Mouse (Mus musculus) limb, embryonic 11.5 days (tissue): Measurements from ENCODE around the gene Chpf2. TPM values are rescaled to one million over a fixed set of nuclear protein-coding genes. Genes with fewer than 3 reads are reported as not detected.

ENCODE experiments used
- ATAC-seq: fragments of 200-750 bp; cut with Nextera tagmentation; 2 replicates; pipeline ENCODE4 v1.8.0; 2017; ENCODE audit warnings: low read depth; ENCODE audit not compliant: insufficient number of reproducible peaks, low FRiP score, low TSS enrichment
- DNase-seq: peaks from one replicate; pipeline ENCODE4 v3.0.0-alpha.2; 2015; ENCODE audit warnings: low spot score
- H3K27ac ChIP-seq: fragments of 300-500 bp; sonication (generic); replicated peaks from 2 replicates; pipeline ENCODE4 v1.5.1; 2014; ENCODE audit warnings: low read depth, mild to moderate bottlenecking, low read length
- H3K27me3 ChIP-seq: fragments of 300-500 bp; sonication (generic); 2 replicates; pipeline ENCODE4 v1.6.1; 2014; ENCODE audit warnings: mild to moderate bottlenecking, low read length, mixed read lengths; ENCODE audit not compliant: control insufficient read depth, insufficient read depth
- H3K36me3 ChIP-seq: fragments of 300-500 bp; sonication (generic); 2 replicates; pipeline ENCODE4 v1.6.1; 2014; ENCODE audit warnings: mild to moderate bottlenecking, low read length, moderate library complexity, mixed read lengths; ENCODE audit not compliant: control insufficient read depth, insufficient read depth
- H3K4me1 ChIP-seq: fragments of 300-500 bp; sonication (generic); 2 replicates; pipeline ENCODE4 v1.6.1; 2014; ENCODE audit warnings: low read length, mixed read lengths; ENCODE audit not compliant: control insufficient read depth, insufficient read depth
- H3K4me2 ChIP-seq: fragments of 300-500 bp; sonication (generic); 2 replicates; pipeline ENCODE4 v1.6.1; 2014; ENCODE audit warnings: low read depth, mild to moderate bottlenecking, moderate library complexity; ENCODE audit not compliant: severe bottlenecking
- H3K4me3 ChIP-seq: fragments of 300-500 bp; sonication (generic); 2 replicates; pipeline ENCODE4 v1.5.1; 2014; ENCODE audit warnings: low read depth, low read length
- H3K9ac ChIP-seq: fragments of 300-500 bp; sonication (generic); 2 replicates; pipeline ENCODE4 v1.6.1; 2014; ENCODE audit warnings: mild to moderate bottlenecking, low read length
- H3K9me3 ChIP-seq: fragments of 300-500 bp; sonication (generic); 2 replicates; pipeline ENCODE4 v1.6.1; 2016; ENCODE audit warnings: low read length; ENCODE audit not compliant: control insufficient read depth
- WGBS: fragments of 180-500 bp; shearing (Covaris S2); extraction: QIAGEN DNeasy Blood & Tissue Kit; methylation state at CpG from one replicate; pipeline ENCODE4 v1.1.7; 2014; 5-methylcytosine and 5-hydroxymethylcytosine counted together
- microRNA counts: library from miRNA; unstranded; fragments of <30 nt; microRNA quantifications from one replicate; lab custom pipeline; 2016
- microRNA-seq: library from miRNA; unstranded; fragments of <30 nt; microRNA quantifications from one replicate; pipeline ENCODE4, GENCODE M21; 2016
- polyA plus RNA-seq: library from polyadenylated mRNA; unstranded; fragments of >200 nt; fragmentation: Nextera tagmentation; extraction: Ambion mirVana; gene quantifications from 2 replicates; pipeline ENCODE4 v1.2.1, GENCODE M21; 2014

Chpf2 gene
- polyA plus RNA-seq, 1 experiment from 2014 or later = 9.0 TPM

GRCm38 (mm10) chr5:24635526-24636141, 49.1 kb downstream of the Chpf2 start:
- Histone ChIP-seq H3K27ac (no peak overlapping the region), H3K27me3 (no peaks in the 10 kb centered on the region), H3K4me3 (no peak overlapping the region), H3K9ac (no peak overlapping the region), H3K4me2 (no peak overlapping the region), H3K4me1 (0 out of 2 replicates have a peak, but pooled peaks cover 3% of the 10 kb centered on the region), H3K9me3 (no peaks in the 10 kb centered on the region), H3K36me3 (no peaks in the 10 kb centered on the region)
- ATAC-seq (no peak), DNase-seq (no peak)
- 74% methylated on average over 6 of the region's 6 CpGs for WGBS

GRCm38 (mm10) chr5:24636987-24637386, 50.4 kb downstream of the Chpf2 start:
- no peaks in the 10 kb centered on the region for H3K36me3 ChIP-seq
- H3K4me1 ChIP-seq = 0 out of 2 replicates have a peak, but pooled peaks cover 3% of the 10 kb centered on the region
- no peak overlapping the region for H3K4me3 ChIP-seq
- no peak for DNase-seq
- WGBS = 79% methylated on average over 4 of the region's 4 CpGs
- H3K27me3 ChIP-seq = no peaks in the 10 kb centered on the region
- H3K9ac ChIP-seq = no peak overlapping the region
- H3K4me2 ChIP-seq = no peak overlapping the region
- no peak overlapping the region for H3K27ac ChIP-seq
- no peaks in the 10 kb centered on the region for H3K9me3 ChIP-seq
- no peak for ATAC-seq

GRCm38 (mm10) chr5:24638131-24638530, 51.6 kb downstream of the Chpf2 start:
- 49% methylated on average over 6 of the region's 6 CpGs for WGBS
- Histone ChIP-seq H3K4me1 (0 out of 2 replicates have a peak, but pooled peaks cover 3% of the 10 kb centered on the region), H3K4me2 (no peak overlapping the region), H3K36me3 (no peaks in the 10 kb centered on the region), H3K27ac (no peak overlapping the region), H3K9ac (no peak overlapping the region), H3K9me3 (no peaks in the 10 kb centered on the region), H3K27me3 (no peaks in the 10 kb centered on the region), H3K4me3 (no peak overlapping the region)
- DNase-seq (no peak), ATAC-seq (no peak)

- no peaks in the 10 kb centered on the region for H3K36me3 ChIP-seq
- no peak overlapping the region for H3K4me3 ChIP-seq
- no peaks in the 10 kb centered on the region for H3K27me3 ChIP-seq
- ATAC-seq = no peak
- DNase-seq = no peak
- H3K4me2 ChIP-seq = no peak overlapping the region
- H3K9ac ChIP-seq = no peak overlapping the region
- 0 out of 2 replicates have a peak, but pooled peaks cover 3% of the 10 kb centered on the region for H3K4me1 ChIP-seq
- 84% methylated on average over 6 of the region's 6 CpGs for WGBS
- H3K9me3 ChIP-seq = no peaks in the 10 kb centered on the region
- no peak overlapping the region for H3K27ac ChIP-seq
These were observed 52.5 kb downstream of the Chpf2 start for GRCm38 (mm10) chr5:24639081-24639480.

MicroRNAs encoded within 50 kb of the gene (microRNA counts, 519-probe panel; counts per million panel counts)
- microRNA mmu-miR-671-3p (lab: Ali Mortazavi, UCI) (not detected), microRNA mmu-miR-671-5p (lab: Ali Mortazavi, UCI) (not detected)

Small RNAs within 50 kb of the gene (microRNA-seq; reads per million reads assigned to microRNA genes)
- gene Mir671 = 568 reads per million, percentile 68 among the genes with 10 or more reads in this experiment

Other genes with a start within 250 kb of the Chpf2 start
- 6.7 and 7.1 TPM in 2 replicates for gene Kcnh2, start 235.1 kb upstream of the Chpf2 start, polyA plus RNA-seq
- 4.8 and 5.3 TPM in 2 replicates for gene Nos3, start 221.9 kb upstream of the Chpf2 start, polyA plus RNA-seq
- 0.35 and 1.2 TPM in 2 replicates for gene Atg9b, start 194.6 kb upstream of the Chpf2 start, polyA plus RNA-seq
- 37.6 and 40.5 TPM in 2 replicates for gene Abcb8, start 193.1 kb upstream of the Chpf2 start, polyA plus RNA-seq
- gene Asic3, start 173.3 kb upstream of the Chpf2 start, polyA plus RNA-seq = 0.33 and 0.40 TPM in 2 replicates
- gene Cdk5, start 163.2 kb upstream of the Chpf2 start, polyA plus RNA-seq = 48.6 and 49.2 TPM in 2 replicates
- 26.9 and 28.0 TPM in 2 replicates for gene Slc4a2, start 162.9 kb upstream of the Chpf2 start, polyA plus RNA-seq
- gene Fastk, start 141.5 kb upstream of the Chpf2 start, polyA plus RNA-seq = 89.6 and 95.1 TPM in 2 replicates
- gene Tmub1, start 138.9 kb upstream of the Chpf2 start, polyA plus RNA-seq = 25.4 and 27.1 TPM in 2 replicates
- 39.9 and 52.1 TPM in 2 replicates for gene Agap3, start 134.6 kb upstream of the Chpf2 start, polyA plus RNA-seq
- 0.04 TPM in 1 of 2 replicates, not detected in the other for gene Gbx1, start 59.5 kb upstream of the Chpf2 start, polyA plus RNA-seq
- gene Asb10, start 45.8 kb upstream of the Chpf2 start, polyA plus RNA-seq = 0.40 and 0.81 TPM in 2 replicates
- not detected in 2 replicates for gene 4931409K22Rik, start 29.9 kb upstream of the Chpf2 start, polyA plus RNA-seq
- gene Abcf2, start 9.3 kb upstream of the Chpf2 start, polyA plus RNA-seq = 149 and 155 TPM in 2 replicates
- 44.2 and 44.7 TPM in 2 replicates for gene Smarcd3, start 37.7 kb downstream of the Chpf2 start, polyA plus RNA-seq
- gene Nub1, start 98.8 kb downstream of the Chpf2 start, polyA plus RNA-seq = 31.8 and 32.2 TPM in 2 replicates
- gene Wdr86, start 144.0 kb downstream of the Chpf2 start, polyA plus RNA-seq = 39.3 and 40.7 TPM in 2 replicates
- gene Crygn, start 171.3 kb downstream of the Chpf2 start, polyA plus RNA-seq = 0.77 TPM in 1 of 2 replicates, not detected in the other